Mouse (Mus musculus) kidney, postnatal 25 days (tissue): Measurements from ENCODE around the gene Nfs1.
"Not testable (repeated sequence)": the region's sequence is repeated elsewhere in the genome, so short reads cannot be mapped to it uniquely, and the experiment has no call there.

Source experiments
- DNase-seq, 2 experiments: peaks; one replicate each; pipeline ENCODE4 v3.0.0; 2021; ENCODE audit warnings: mixed read lengths in 2 of 2

Gene Nfs1

GRCm38 (mm10) chr2:156143367-156143766, 619 bp downstream of the Nfs1 start:
- peak in 1 of 2 experiments; percentile 16 for DNase-seq

GRCm38 (mm10) chr2:156142820-156143219, 1.2 kb downstream of the Nfs1 start:
- DNase-seq: no peak

- DNase-seq: no peak
Measured at GRCm38 (mm10) chr2:156135695-156136094, 8.3 kb downstream of the Nfs1 start.

GRCm38 (mm10) chr2:156134161-156134560, 9.8 kb downstream of the Nfs1 start:
- DNase-seq: no peak

- no peak for DNase-seq
Measured at GRCm38 (mm10) chr2:156126992-156127391, 17.0 kb downstream of the Nfs1 start, which contains the start of gene Gm28036. Gene Gm28036, minus strand, starts transcription at chr2:156127092.

- DNase-seq: no peak
Measured at GRCm38 (mm10) chr2:156123731-156124130, 20.3 kb downstream of the Nfs1 start.

- no peak for DNase-seq
Measured at GRCm38 (mm10) chr2:156119566-156119965, 24.4 kb downstream of the Nfs1 start.

- DNase-seq: not testable (repeated sequence)
Measured at GRCm38 (mm10) chr2:156112080-156112423, 31.9 kb downstream of the Nfs1 start.

GRCm38 (mm10) chr2:156111358-156112079, 32.5 kb downstream of the Nfs1 start, which contains the start of the genes Cpne1 and Rbm12:
Gene Cpne1, minus strand, starts transcription at chr2:156111965.
Gene Rbm12, minus strand, starts transcription at chr2:156111978.
- peak; percentile 93 to 94 for DNase-seq

- no peak for DNase-seq
Measured at GRCm38 (mm10) chr2:156110627-156111357, 33.2 kb downstream of the Nfs1 start.

- no peak for DNase-seq
Measured at GRCm38 (mm10) chr2:156091926-156092325, 52.1 kb downstream of the Nfs1 start.

GRCm38 (mm10) chr2:156089799-156090198, 54.2 kb downstream of the Nfs1 start:
- no peak for DNase-seq

- no peak for DNase-seq
Measured at GRCm38 (mm10) chr2:156087391-156088110, 56.4 kb downstream of the Nfs1 start.

GRCm38 (mm10) chr2:156084541-156084940, 59.4 kb downstream of the Nfs1 start:
- DNase-seq: no peak

GRCm38 (mm10) chr2:156080391-156080790, 63.6 kb downstream of the Nfs1 start:
- no peak for DNase-seq

GRCm38 (mm10) chr2:156079674-156080073, 64.3 kb downstream of the Nfs1 start:
- DNase-seq: no peak

- DNase-seq: no peak
Measured at GRCm38 (mm10) chr2:156079183-156079560, 64.8 kb downstream of the Nfs1 start.

GRCm38 (mm10) chr2:156078421-156079182, 65.4 kb downstream of the Nfs1 start:
- DNase-seq: no peak

GRCm38 (mm10) chr2:156077461-156077860, 66.5 kb downstream of the Nfs1 start:
- DNase-seq: no peak

- no peak for DNase-seq
Measured at GRCm38 (mm10) chr2:156073725-156074124, 70.3 kb downstream of the Nfs1 start.
